Mouse (Mus musculus): ENCODE measurements at regions not wholly inside any gene's neighbourhood (a gene's known extent, or its start where the extent isn't known, plus 50 kb on each side); places are given as distances from the start of the nearest gene placed in this dataset.

DNA sequence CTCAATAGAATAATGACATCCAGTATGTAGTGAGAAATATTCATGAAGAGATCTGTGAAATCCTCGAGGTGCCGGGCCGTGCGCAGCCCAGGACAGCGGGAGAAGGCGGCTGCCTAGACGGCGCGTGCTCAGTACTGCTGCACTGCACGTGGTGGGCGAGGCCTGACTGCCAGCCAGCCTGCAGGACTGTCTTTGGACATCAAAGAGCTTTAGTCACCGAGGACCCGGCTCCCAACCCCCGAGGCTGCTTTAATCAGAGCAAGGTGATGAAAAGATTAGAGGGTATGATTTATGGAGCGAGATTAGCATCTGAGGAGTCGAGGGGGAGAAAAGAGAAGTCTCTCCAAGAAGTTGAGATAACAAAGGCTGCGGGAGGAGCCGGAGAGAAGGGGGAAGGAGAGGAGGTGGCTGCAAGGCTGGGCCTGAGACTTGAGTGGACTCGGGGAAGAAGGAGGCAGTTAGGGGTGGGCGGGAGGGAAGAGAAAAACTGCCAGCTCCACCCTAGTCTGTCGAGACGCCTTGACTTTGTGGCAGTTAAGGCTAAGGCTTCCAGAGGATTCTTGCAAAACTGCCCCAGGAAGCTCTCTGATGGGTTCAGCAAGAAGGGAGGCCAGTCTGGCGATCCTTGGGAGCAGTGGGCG lies 271.6 kb upstream of the 4930535I16Rik start:
- in situ Hi-C loops (cut with MseI, MboI): no loop called here

GRCm38 (mm10) chr4:124187108-124187507 lies 269.3 kb upstream of the 4930535I16Rik start:
- in situ Hi-C loops (cut with MseI, MboI): no loop called here

- in situ Hi-C loops (cut with MseI, MboI): no loop called here
These were observed 263.5 kb upstream of the 4930535I16Rik start for GRCm38 (mm10) chr4:124181335-124181734.

GRCm38 (mm10) chr4:124178401-124179018 lies 260.7 kb upstream of the 4930535I16Rik start:
- in situ Hi-C loops (cut with MseI, MboI): no loop called here

- in situ Hi-C loops (cut with MseI, MboI): no loop called here
These were observed 257.7 kb upstream of the 4930535I16Rik start for GRCm38 (mm10) chr4:124175531-124175930.

DNA sequence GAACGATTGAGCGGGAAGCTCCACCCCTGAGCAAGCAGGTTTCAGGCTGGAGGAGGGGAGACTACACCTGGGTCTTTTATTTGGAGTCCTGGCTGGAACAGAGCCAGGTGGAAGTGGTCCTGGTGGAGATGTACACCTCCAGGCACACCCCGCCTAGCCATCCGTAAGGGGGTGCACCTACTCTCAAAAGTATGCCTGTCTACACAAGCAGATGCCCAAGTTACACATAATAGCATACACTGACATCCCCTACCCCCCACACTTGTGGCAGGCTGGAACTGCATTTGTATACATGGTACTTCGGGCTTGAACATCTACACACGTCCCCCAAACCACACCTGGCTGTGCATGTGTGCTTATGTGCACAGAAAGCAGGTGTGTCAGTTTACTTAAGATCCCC lies 236.8 kb upstream of the 4930535I16Rik start:
- in situ Hi-C loops (cut with MseI, MboI): no loop called here

- in situ Hi-C loops (cut with MseI, MboI): no loop called here
These were observed 232.1 kb upstream of the 4930535I16Rik start for GRCm38 (mm10) chr4:124149771-124150451.

GRCm38 (mm10) chr4:124149037-124149436 lies 231.2 kb upstream of the 4930535I16Rik start:
- in situ Hi-C loops (cut with MseI, MboI): no loop called here

GRCm38 (mm10) chr4:124147276-124147675 lies 229.5 kb upstream of the 4930535I16Rik start:
- in situ Hi-C loops (cut with MseI, MboI): no loop called here

DNA sequence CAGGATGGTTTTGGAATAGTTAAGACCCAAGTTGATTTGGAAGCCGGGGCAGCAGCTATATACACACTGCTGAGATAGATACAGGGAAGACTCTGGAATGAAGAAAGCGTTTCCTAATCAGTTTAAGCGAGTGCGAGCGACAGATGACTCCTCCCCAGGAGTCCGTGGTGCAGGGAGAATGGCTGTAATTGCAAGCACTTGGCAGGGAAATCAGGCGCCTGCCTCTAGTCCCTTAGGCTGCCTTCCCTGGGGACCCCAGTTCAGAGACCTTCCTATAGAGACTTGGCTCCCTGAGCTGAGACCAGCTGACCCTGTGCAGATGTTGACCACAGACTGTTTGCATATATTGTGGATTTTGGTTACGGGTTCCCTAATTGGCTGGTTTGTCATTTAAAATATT lies 228.3 kb upstream of the 4930535I16Rik start:
- in situ Hi-C loops (cut with MseI, MboI): no loop called here

DNA sequence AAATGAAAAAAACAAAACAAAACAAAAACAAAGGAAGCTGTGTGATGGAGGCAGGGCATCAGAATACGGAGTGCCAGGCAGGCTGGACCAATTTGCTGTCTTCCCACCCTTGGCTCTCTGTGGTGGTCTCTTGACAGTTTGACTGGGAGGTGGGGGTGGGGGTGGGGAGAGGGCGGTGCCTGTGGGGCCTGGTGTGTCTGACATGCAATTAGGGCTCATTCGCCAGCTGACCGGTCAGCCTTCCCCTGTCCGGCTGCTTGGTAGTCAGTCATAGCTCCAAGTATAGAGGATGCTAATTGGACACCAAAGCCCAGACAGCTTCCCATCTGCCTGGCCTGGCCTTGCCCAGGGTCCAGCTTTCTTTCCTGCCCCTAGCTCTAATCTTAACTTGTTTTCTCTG lies 225.8 kb upstream of the 4930535I16Rik start:
- in situ Hi-C loops (cut with MseI, MboI): no loop called here

- in situ Hi-C loops (cut with MseI, MboI): no loop called here
These were observed 225.4 kb upstream of the 4930535I16Rik start for GRCm38 (mm10) chr4:124143226-124143625.

GRCm38 (mm10) chr4:124142083-124142482 lies 224.3 kb upstream of the 4930535I16Rik start:
- in situ Hi-C loops (cut with MseI, MboI): no loop called here

- in situ Hi-C loops (cut with MseI, MboI): no loop called here
These were observed 217.3 kb upstream of the 4930535I16Rik start for GRCm38 (mm10) chr4:124135165-124135470.

DNA sequence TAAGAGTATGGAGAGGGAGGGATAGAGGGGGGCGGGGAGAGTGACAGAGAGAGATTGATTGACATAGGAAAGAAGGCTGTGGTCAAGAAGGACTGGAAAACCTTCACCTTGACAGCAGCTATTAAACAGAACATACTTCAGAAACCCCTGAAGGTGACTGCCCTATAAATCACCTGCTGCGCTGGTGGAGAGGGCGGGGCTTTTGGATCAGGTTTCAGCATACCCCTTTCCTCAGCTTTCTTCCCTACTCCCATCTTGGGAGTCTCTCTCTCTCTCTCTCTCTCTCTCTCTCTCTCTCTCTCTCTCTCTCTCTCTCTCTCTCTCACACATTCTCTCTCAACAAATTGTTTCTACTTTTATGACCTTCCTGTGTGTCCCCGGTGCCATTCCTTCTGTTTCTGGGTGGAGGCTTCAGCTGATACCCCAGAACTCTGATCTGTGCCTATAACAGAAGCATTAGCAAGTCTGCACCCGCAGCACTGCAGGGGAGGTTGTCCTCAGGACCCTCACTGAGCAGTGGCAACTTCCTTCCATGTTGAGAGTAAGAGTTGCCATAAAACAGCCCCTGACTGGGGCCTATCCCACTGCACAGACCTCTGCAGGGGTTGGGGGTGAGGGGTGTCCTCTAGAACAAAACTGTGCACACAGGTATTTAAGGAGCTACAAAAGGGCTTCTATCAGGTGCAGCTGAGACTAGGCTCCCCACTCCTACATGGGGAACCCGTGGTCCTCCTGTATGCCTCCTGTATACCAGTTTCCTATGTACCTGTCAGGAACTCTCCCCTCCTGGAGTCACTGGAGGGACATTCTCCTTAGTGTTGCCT lies 216.7 kb upstream of the 4930535I16Rik start:
- in situ Hi-C loops (cut with MseI, MboI): no loop called here

DNA sequence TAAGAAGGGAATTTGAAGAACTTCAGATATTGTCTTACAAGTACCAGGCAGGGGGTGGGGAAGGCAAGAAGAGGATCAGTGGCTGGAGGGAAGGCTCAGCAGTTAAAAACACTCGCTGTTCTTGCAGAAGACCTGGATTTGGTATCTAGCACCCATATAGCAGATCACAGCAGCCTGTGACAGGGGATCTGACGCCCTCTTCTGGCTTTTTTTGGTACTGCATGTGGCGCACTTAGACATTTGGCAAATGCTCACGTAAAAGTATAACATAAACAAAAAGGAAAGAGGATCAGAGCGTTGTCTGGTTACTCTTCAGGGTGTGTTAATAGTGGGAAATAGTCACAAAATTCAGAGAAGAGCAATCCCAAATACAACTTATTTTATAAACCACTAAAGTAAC lies 213.1 kb upstream of the 4930535I16Rik start:
- in situ Hi-C loops (cut with MseI, MboI): no loop called here

- in situ Hi-C loops (cut with MseI, MboI): no loop called here
These were observed 208.4 kb upstream of the 4930535I16Rik start for GRCm38 (mm10) chr4:124126258-124126657.

DNA sequence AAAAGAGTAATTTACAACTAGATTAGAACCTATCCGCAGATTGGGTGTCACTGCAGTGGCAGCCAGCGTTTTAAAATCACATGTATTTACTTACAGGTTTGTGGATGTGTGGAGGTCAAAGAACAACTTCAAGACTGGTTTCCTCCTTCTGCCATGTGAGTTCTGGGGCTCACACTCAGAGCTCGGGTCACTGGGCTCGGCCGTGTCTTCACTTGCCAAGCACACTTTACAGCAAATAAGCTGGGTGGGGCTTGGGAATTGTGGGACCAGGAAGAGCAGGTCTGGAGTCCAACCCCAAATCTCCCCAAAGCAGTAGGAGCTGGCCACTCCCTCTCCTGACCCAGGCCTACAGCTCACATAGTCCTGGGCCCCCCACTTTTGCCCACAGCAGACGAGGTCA lies 202.5 kb upstream of the 4930535I16Rik start:
- in situ Hi-C loops (cut with MseI, MboI): no loop called here

DNA sequence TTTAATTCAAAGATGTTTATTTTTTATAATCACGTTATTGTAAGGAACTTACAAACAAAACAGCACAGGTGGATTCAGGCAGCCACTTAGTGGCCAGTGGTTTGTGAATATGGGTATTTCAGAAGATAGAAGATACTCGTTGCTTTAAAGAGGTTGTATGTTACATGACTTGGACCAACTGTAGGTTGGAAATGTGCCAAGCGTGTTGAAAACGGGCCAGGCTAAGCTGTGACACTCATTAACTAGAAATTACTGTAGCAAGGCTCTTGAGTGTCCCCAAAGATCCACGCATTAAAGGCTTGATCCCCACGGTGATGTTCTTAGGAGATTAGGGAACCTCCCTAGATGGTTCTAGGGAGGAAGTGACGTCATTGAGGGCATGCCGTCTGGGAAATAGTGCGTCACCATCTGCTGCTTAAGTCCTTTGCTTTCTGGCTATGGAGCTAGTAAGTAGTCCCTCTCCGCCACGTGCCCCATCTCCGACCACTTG lies 196.1 kb upstream of the 4930535I16Rik start:
- in situ Hi-C loops (cut with MseI, MboI): no loop called here

GRCm38 (mm10) chr4:124110705-124111104 lies 192.9 kb upstream of the 4930535I16Rik start:
- in situ Hi-C loops (cut with MseI, MboI): no loop called here

DNA sequence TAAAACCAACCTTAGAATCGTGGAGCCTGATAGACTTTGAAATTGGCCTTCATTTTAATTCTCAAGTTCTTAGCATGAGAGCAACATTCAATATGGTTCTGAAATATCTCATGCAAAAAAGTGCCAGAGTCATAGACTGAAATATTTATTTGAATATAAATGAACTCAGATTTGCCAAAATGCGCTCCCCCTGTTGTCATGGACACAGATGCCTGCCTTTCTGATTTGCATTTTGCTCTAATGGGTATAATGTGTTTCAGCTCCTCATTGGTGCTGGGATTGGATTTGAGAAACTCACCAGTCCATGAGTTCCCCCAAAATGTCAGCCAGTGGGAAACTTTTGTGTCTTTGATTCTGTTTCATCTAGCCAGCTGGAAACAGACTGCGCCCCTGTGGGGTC lies 191.5 kb upstream of the 4930535I16Rik start:
- in situ Hi-C loops (cut with MseI, MboI): no loop called here

GRCm38 (mm10) chr4:124102684-124103083 lies 184.9 kb upstream of the 4930535I16Rik start:
- in situ Hi-C loops (cut with MseI, MboI): no loop called here

Data from mouse trophoblast stem cell (cell line).